Mouse (Mus musculus): ENCODE measurements around the gene Dnlz.

DNA sequence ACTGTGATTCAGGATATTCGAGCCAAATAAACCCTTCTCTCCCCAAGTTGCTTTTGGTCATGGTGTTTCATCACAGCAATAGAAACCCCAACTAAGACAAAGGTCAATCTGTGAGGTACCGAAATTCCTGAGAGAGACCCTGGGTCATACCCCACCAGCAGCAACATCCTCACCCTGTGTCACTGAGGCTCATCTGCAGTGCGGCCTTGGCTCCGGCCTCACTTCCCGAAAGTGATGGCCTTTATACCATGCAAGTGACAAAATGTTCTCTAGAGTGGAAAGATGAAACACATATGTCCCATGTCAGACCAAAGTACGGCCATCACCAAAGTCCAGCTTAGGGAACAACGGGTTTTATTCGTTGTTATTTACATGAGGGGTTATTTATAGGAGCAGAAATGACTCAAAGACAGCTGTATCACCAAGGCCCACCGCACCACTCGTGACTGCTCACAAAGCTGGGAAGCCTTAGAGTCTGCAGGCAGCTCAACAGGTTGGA, 49.9 kb downstream of the Dnlz start:
- TF ChIP-seq POLR2A (IDR thresholded peaks at IDR 0.05; ENCODE audit: control insufficient read depth, extremely low read depth, insufficient read depth, low read length, poor library complexity) (no peak), CTCF (IDR thresholded peaks at IDR 0.05; ENCODE audit: borderline replicate concordance, control insufficient read depth, extremely low read depth, insufficient read depth, low read length, poor library complexity) (no peak)
